Mouse (Mus musculus): ENCODE results near the gene Muc1. TPM values are rescaled to one million over a fixed set of nuclear protein-coding genes. Genes with fewer than 3 reads are reported as not detected.

Muc1 gene
- polyA plus RNA-seq, 1 experiment from 2014 or later = 10.1 TPM

- H3K27ac ChIP-seq = peak overlapping the region; percentile 93
- H3K4me2 ChIP-seq (replicated peaks) = peak overlapping the region; percentile 96
Measured at GRCm38 (mm10) chr3:89279153-89279890, 50.5 kb downstream of the Muc1 start.

GRCm38 (mm10) chr3:89280050-89280605 is 51.3 kb downstream of the Muc1 start:
- Histone ChIP-seq H3K27ac (peak overlapping the region; percentile 93), H3K9me3 (no peaks in the 10 kb centered on the region), H3K4me2 (replicated peaks) (peak overlapping the region; percentile 96), H3K36me3 (no peaks in the 10 kb centered on the region), H3K9ac (peak overlapping the region; percentile 72), H3K27me3 (replicated peaks) (no peaks in the 10 kb centered on the region), H3K4me1 (replicated peaks) (peaks cover 43% of the 10 kb centered on the region), H3K4me3 (replicated peaks) (peak overlapping the region; percentile 55)
- ATAC-seq = no peak; the same call in 1 of the 2 replicates
- under 1% methylated on average over 29 of the region's 29 CpGs for WGBS

More at GRCm38 (mm10) chr3:89279153-89279890, 50.5 kb downstream of the Muc1 start:
- Histone ChIP-seq H3K36me3 (no peaks in the 10 kb centered on the region), H3K27me3 (replicated peaks) (no peaks in the 10 kb centered on the region), H3K4me1 (replicated peaks) (peaks cover 43% of the 10 kb centered on the region), H3K4me3 (replicated peaks) (peak overlapping the region; percentile 55), H3K9ac (peak overlapping the region; percentile 72), H3K9me3 (no peaks in the 10 kb centered on the region)
- 2% methylated on average over 35 of the region's 35 CpGs for WGBS
- ATAC-seq = peak; percentile 66

- WGBS = under 1% methylated on average over 52 of the region's 52 CpGs
- ATAC-seq = peak; percentile 85
Measured at GRCm38 (mm10) chr3:89280606-89281511, 52.0 kb downstream of the Muc1 start, which contains the start of gene Efna1. Efna1 (minus strand) TSS chr3:89281142.

GRCm38 (mm10) chr3:89281579-89282290 is 52.9 kb downstream of the Muc1 start:
- H3K27me3 ChIP-seq (replicated peaks) = no peaks in the 10 kb centered on the region
- no peaks in the 10 kb centered on the region for H3K36me3 ChIP-seq
- ATAC-seq = no peak
- peak overlapping the region; percentile 96 for H3K4me2 ChIP-seq (replicated peaks)
- 12% methylated on average over 20 of the region's 20 CpGs for WGBS
- no peaks in the 10 kb centered on the region for H3K9me3 ChIP-seq
- peak overlapping the region; percentile 93 for H3K27ac ChIP-seq
- peak overlapping the region; percentile 55 for H3K4me3 ChIP-seq (replicated peaks)
- H3K4me1 ChIP-seq (replicated peaks) = peaks cover 43% of the 10 kb centered on the region
- H3K9ac ChIP-seq = 0 out of 2 replicates have a peak overlapping the region, but pooled peaks have one; percentile 72

More at GRCm38 (mm10) chr3:89280606-89281511, 52.0 kb downstream of the Muc1 start, which contains the start of gene Efna1:
- Histone ChIP-seq H3K27ac (peak within 1 kb of the TSS; percentile 93), H3K4me2 (replicated peaks) (peak within 1 kb of the TSS; percentile 96), H3K9ac (peak within 1 kb of the TSS; percentile 72), H3K4me1 (replicated peaks) (peaks cover 43% of the 10 kb centered on the region), H3K27me3 (replicated peaks) (no peaks in the 10 kb centered on the region), H3K4me3 (replicated peaks) (peak within 1 kb of the TSS; percentile 55), H3K9me3 (no peaks in the 10 kb centered on the region), H3K36me3 (no peaks in the 10 kb centered on the region)

GRCm38 (mm10) chr3:89282291-89282643 is 53.4 kb downstream of the Muc1 start:
- Histone ChIP-seq H3K9ac (0 out of 2 replicates have a peak overlapping the region, but pooled peaks have one; percentile 72), H3K36me3 (no peaks in the 10 kb centered on the region), H3K4me2 (replicated peaks) (no peak overlapping the region), H3K4me3 (replicated peaks) (no peak overlapping the region), H3K4me1 (replicated peaks) (peaks cover 40% of the 10 kb centered on the region), H3K9me3 (no peaks in the 10 kb centered on the region), H3K27ac (peak overlapping the region; percentile 93; the same call in 1 of the 2 replicates), H3K27me3 (replicated peaks) (no peaks in the 10 kb centered on the region)
- WGBS = 27% methylated on average over 4 of the region's 4 CpGs
- ATAC-seq = no peak

MicroRNAs within 50 kb of the gene (microRNA counts, 519-probe panel; counts per million panel counts)
- microRNA mmu-miR-92b = 97.1 counts per million, percentile 29 among the panel's probes with 10 or more counts

Other genes starting within 250 kb of the Muc1 start
- gene Rusc1, start 135.7 kb upstream of the Muc1 start, polyA plus RNA-seq (2015; fragmentation: Nextera tagmentation; extraction: Ambion mirVana) = 25.6 and 26.6 TPM in 2 replicates
- gene Gm43738, start 128.0 kb upstream of the Muc1 start, polyA plus RNA-seq (2015; fragmentation: Nextera tagmentation; extraction: Ambion mirVana) = 0.08 TPM in 1 of 2 replicates, not detected in the other
- 481 and 531 TPM in 2 replicates for gene Fdps, start 127.1 kb upstream of the Muc1 start, polyA plus RNA-seq (2015; fragmentation: Nextera tagmentation; extraction: Ambion mirVana)
- 58.8 and 74.1 TPM in 2 replicates for gene Pklr, start 92.9 kb upstream of the Muc1 start, polyA plus RNA-seq (2015; fragmentation: Nextera tagmentation; extraction: Ambion mirVana)
- 2.4 and 2.6 TPM in 2 replicates for gene Hcn3, start 68.9 kb upstream of the Muc1 start, polyA plus RNA-seq (2015; fragmentation: Nextera tagmentation; extraction: Ambion mirVana)
- 21.2 and 25.4 TPM in 2 replicates for gene Clk2, start 64.3 kb upstream of the Muc1 start, polyA plus RNA-seq (2015; fragmentation: Nextera tagmentation; extraction: Ambion mirVana)
- gene Scamp3, start 51.6 kb upstream of the Muc1 start, polyA plus RNA-seq (2015; fragmentation: Nextera tagmentation; extraction: Ambion mirVana) = 115 and 124 TPM in 2 replicates
- 17.9 and 19.3 TPM in 2 replicates for gene Fam189b, start 45.9 kb upstream of the Muc1 start, polyA plus RNA-seq (2015; fragmentation: Nextera tagmentation; extraction: Ambion mirVana)
- gene Gba, start 26.1 kb upstream of the Muc1 start, polyA plus RNA-seq (2015; fragmentation: Nextera tagmentation; extraction: Ambion mirVana) = 53.5 and 53.7 TPM in 2 replicates
- 20.4 and 23.0 TPM in 2 replicates for gene Thbs3, start 13.9 kb upstream of the Muc1 start, polyA plus RNA-seq (2015; fragmentation: Nextera tagmentation; extraction: Ambion mirVana)
- 214 and 222 TPM in 2 replicates for gene Mtx1, start 2.0 kb upstream of the Muc1 start, polyA plus RNA-seq (2015; fragmentation: Nextera tagmentation; extraction: Ambion mirVana)
- gene Krtcap2, start 16.9 kb downstream of the Muc1 start, polyA plus RNA-seq (2015; fragmentation: Nextera tagmentation; extraction: Ambion mirVana) = 348 and 351 TPM in 2 replicates
- gene Trim46, start 17.3 kb downstream of the Muc1 start, polyA plus RNA-seq (2015; fragmentation: Nextera tagmentation; extraction: Ambion mirVana) = 2.9 and 4.1 TPM in 2 replicates
- gene Dpm3, start 30.3 kb downstream of the Muc1 start, polyA plus RNA-seq (2015; fragmentation: Nextera tagmentation; extraction: Ambion mirVana) = 131 and 134 TPM in 2 replicates
- gene Slc50a1, start 41.5 kb downstream of the Muc1 start, polyA plus RNA-seq (2015; fragmentation: Nextera tagmentation; extraction: Ambion mirVana) = 60.6 and 63.9 TPM in 2 replicates
- 57.9 and 58.5 TPM in 2 replicates for gene Efna1, start 52.1 kb downstream of the Muc1 start, polyA plus RNA-seq (2015; fragmentation: Nextera tagmentation; extraction: Ambion mirVana)
- gene Efna3, start 93.9 kb downstream of the Muc1 start, polyA plus RNA-seq (2015; fragmentation: Nextera tagmentation; extraction: Ambion mirVana) = 9.0 and 9.2 TPM in 2 replicates
- 16.9 and 18.1 TPM in 2 replicates for gene Efna4, start 109.0 kb downstream of the Muc1 start, polyA plus RNA-seq (2015; fragmentation: Nextera tagmentation; extraction: Ambion mirVana)
- gene Adam15, start 120.9 kb downstream of the Muc1 start, polyA plus RNA-seq (2015; fragmentation: Nextera tagmentation; extraction: Ambion mirVana) = 45.5 and 49.5 TPM in 2 replicates
- 1.4 and 1.5 TPM in 2 replicates for gene Dcst2, start 132.9 kb downstream of the Muc1 start, polyA plus RNA-seq (2015; fragmentation: Nextera tagmentation; extraction: Ambion mirVana)
- gene Dcst1, start 136.2 kb downstream of the Muc1 start, polyA plus RNA-seq (2015; fragmentation: Nextera tagmentation; extraction: Ambion mirVana) = 1.6 and 1.9 TPM in 2 replicates
- 8.9 and 10.4 TPM in 2 replicates for gene Zbtb7b, start 165.7 kb downstream of the Muc1 start, polyA plus RNA-seq (2015; fragmentation: Nextera tagmentation; extraction: Ambion mirVana)
- not detected in 2 replicates for gene Lenep, start 173.7 kb downstream of the Muc1 start, polyA plus RNA-seq (2015; fragmentation: Nextera tagmentation; extraction: Ambion mirVana)
- gene Flad1, start 182.8 kb downstream of the Muc1 start, polyA plus RNA-seq (2015; fragmentation: Nextera tagmentation; extraction: Ambion mirVana) = 32.9 and 33.3 TPM in 2 replicates
- gene Cks1b, start 189.3 kb downstream of the Muc1 start, polyA plus RNA-seq (2015; fragmentation: Nextera tagmentation; extraction: Ambion mirVana) = 383 and 386 TPM in 2 replicates
- 85.6 and 87.3 TPM in 2 replicates for gene Shc1, start 189.4 kb downstream of the Muc1 start, polyA plus RNA-seq (2015; fragmentation: Nextera tagmentation; extraction: Ambion mirVana)
- 32.7 and 33.2 TPM in 2 replicates for gene Pygo2, start 201.2 kb downstream of the Muc1 start, polyA plus RNA-seq (2015; fragmentation: Nextera tagmentation; extraction: Ambion mirVana)
- 39.2 and 40.2 TPM in 2 replicates for gene Pbxip1, start 207.6 kb downstream of the Muc1 start, polyA plus RNA-seq (2015; fragmentation: Nextera tagmentation; extraction: Ambion mirVana)
- 62.7 and 69.6 TPM in 2 replicates for gene Pmvk, start 225.5 kb downstream of the Muc1 start, polyA plus RNA-seq (2015; fragmentation: Nextera tagmentation; extraction: Ambion mirVana)

All from intestine, embryonic 15.5 days (tissue).